In the genomic region with DNA sequence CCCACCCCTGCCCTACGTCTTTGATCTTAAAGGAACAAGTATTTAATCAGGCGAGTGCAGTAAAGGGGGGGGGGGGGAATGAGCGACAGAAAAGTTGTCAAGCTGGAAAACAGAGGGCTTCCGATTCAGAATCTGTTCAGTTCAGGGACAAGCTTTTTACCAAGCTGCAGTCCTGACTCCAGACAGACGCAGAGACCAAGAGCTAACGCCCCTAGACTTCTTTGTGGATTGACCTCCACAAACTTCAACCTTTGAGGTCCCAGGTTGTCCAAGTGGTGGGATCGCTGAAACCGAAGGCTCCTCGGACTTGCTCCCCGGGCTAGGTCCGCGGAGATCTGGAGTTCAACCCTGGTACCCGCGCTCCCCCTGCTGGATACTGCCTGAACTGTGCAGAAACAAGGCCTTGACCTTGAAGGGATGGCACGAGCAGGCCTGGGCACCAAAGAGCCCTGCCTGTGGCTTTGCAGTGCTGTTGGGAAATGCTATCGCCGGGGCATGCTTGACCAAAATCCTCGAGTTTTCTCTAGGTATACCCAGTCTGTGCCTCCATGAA, we compare ENCODE assay signal across 8 mouse cellular contexts. TPM values are rescaled to one million over a fixed set of nuclear protein-coding genes. Genes with fewer than 3 reads are reported as not detected.
DNase-seq lines count a peak whose midpoint lies in the region; ATAC-seq and TF ChIP-seq lines count a peak whose summit lies in the region.

No protein-coding gene starts in this region.

- H3K4me2 ChIP-seq in hindbrain, embryonic 12.5 days (replicated peaks) = peak overlapping the region; percentile 52

- H3K27me3 ChIP-seq in Patski = no peaks in the 10 kb centered on the region
- peaks cover 64% of the 10 kb centered on the region for H3K27me3 ChIP-seq in hindbrain, embryonic 12.5 days

- H3K9me3 ChIP-seq in hindbrain, embryonic 12.5 days (replicated peaks) = no peaks in the 10 kb centered on the region

- H3K27ac ChIP-seq in hindbrain, embryonic 12.5 days = no peak overlapping the region

- ATAC-seq in Patski = peak; percentile 53
- ATAC-seq in hindbrain, embryonic 12.5 days (ENCODE audit: low FRiP score) = peak; percentile 61

- no peaks in the 10 kb centered on the region for H3K36me3 ChIP-seq in hindbrain, embryonic 12.5 days

- no peak for TF ChIP-seq CTCF in Patski (IDR thresholded peaks at IDR 0.05)

- peaks cover 36% of the 10 kb centered on the region for H3K4me1 ChIP-seq in hindbrain, embryonic 12.5 days

- POLR2A ChIA-PET in Patski (lab: Charles Lee) = interaction anchor here (0.8 kb wide), 1 partner anchor 141 kb away, joined by 3 read pairs; no protein-coding TSS in a partner anchor

- peak; percentile 41 for DNase-seq in Patski (ENCODE audit: low read depth, low spot score)
- DNase-seq in cerebellum, postnatal 14 days = peak; percentile 98 to 99
- peak; percentile 77 to 91 for DNase-seq in frontal cortex, postnatal 14 days (ENCODE audit: low spot score in 2 of 2)
- peak; percentile 92 for DNase-seq in layer of hippocampus, postnatal 14 days (ENCODE audit: low spot score in 2 of 2)
- peak; percentile 92 for DNase-seq in lung, postnatal 25 days (ENCODE audit: low spot score)
- DNase-seq in retina, adult 2 months (ENCODE audit: low read depth, low spot score) = peak; percentile 70
- peak; percentile 96 for DNase-seq in thymus, postnatal 4 days

- 3% methylated on average over 18 of the region's 18 CpGs for WGBS in hindbrain, embryonic 12.5 days

- in situ Hi-C loops in Patski (cut with MboI; ENCODE audit: low pct_unique_long_range_greater_than_20kb) = loop anchor here (5.0 kb wide), 1 partner anchor 152 kb away; no protein-coding TSS in a partner anchor

- no peak overlapping the region for H3K9ac ChIP-seq in hindbrain, embryonic 12.5 days

- CTCF ChIA-PET in Patski (lab: Charles Lee) = interaction anchor here (0.6 to 8.7 kb wide), 21 partner anchors 10 to 544 kb away, joined by 3 to 107 read pairs (median 3); no protein-coding TSS in a partner anchor

- peak overlapping the region; percentile 27 for H3K4me3 ChIP-seq in hindbrain, embryonic 12.5 days

RNA-seq across cellular contexts. Expression of a gene that starts 0.4 kb away (rescaled TPM):
- 2.1 TPM for polyA plus RNA-seq in Patski (2021)
- polyA plus RNA-seq in hindbrain, embryonic 12.5 days (2016; fragmentation: Nextera tagmentation; extraction: Ambion mirVana) = 9.2 and 10.4 TPM in 2 replicates
- 100 to 1,000 TPM; 193 to 208 TPM for total RNA-seq in layer of hippocampus, postnatal 14 days (2021)

RNA-seq across cellular contexts. Expression of a gene that starts 0.4 kb away (rescaled TPM):
- polyA plus RNA-seq in Patski (2021) = 39.6 TPM
- 47.8 and 59.3 TPM in 2 replicates for polyA plus RNA-seq in hindbrain, embryonic 12.5 days (2016; fragmentation: Nextera tagmentation; extraction: Ambion mirVana)
- 10 to 100 TPM; 10.8 to 15.5 TPM for total RNA-seq in layer of hippocampus, postnatal 14 days (2021)

RNA-seq across cellular contexts. Expression of a gene that starts 45.1 kb away (rescaled TPM):
- 37.8 TPM for polyA plus RNA-seq in Patski (2021)
- polyA plus RNA-seq in hindbrain, embryonic 12.5 days (2016; fragmentation: Nextera tagmentation; extraction: Ambion mirVana) = 9.8 and 10.1 TPM in 2 replicates
- total RNA-seq in layer of hippocampus, postnatal 14 days (2021) = 1 to 10 TPM; 8.5 to 9.8 TPM

RNA-seq across cellular contexts. Expression of a gene that starts 48.4 kb away (rescaled TPM):
- 45.8 TPM for polyA plus RNA-seq in Patski (2021)
- polyA plus RNA-seq in hindbrain, embryonic 12.5 days (2016; fragmentation: Nextera tagmentation; extraction: Ambion mirVana) = 63.0 and 67.8 TPM in 2 replicates
- total RNA-seq in layer of hippocampus, postnatal 14 days (2021) = 10 to 100 TPM; 78.5 to 79.8 TPM

Comparison
In these comparisons a context has a peak if more than half of its experiments do, and no peak if none do; other contexts are left out.
1. DNase-seq: peak in every context shown above with its lines; median percentile 98 in cerebellum, postnatal 14 days; 96 in thymus, postnatal 4 days; 92 in layer of hippocampus, postnatal 14 days; 92 in lung, postnatal 25 days; 84 in frontal cortex, postnatal 14 days; 70 in retina, adult 2 months; 41 in Patski.